22 mouse cellular contexts compared by ENCODE assay signal in the genomic region with DNA sequence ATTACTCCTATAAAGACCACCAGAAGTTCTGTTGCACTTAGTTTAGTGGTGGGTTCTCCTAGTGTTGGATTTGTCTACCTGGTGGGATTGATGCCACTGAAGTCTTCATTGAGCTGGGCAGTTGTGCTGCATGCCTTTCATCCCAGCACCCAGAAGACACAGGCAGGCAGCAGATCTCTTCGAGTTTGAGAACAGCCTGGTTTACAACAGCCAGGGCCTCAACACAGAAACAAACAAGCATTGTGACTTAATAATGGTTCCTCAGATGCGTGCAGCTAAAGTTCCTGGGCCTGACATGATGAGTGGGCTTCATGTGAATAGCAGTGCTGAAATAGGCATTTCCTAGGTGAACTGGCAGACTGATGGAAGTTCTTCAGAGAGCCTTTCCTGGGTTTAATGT.
"Had no signal": no experiment of that assay in that cellular context is flagged by ENCODE, and none has a peak within 500 bp of the region (broad histone marks: within the 10 kb centered on the region; RNA-seq: fewer than 3 reads in every experiment).

No protein-coding gene starts in this region.

- H3K4me3 ChIP-seq: gastrocnemius, adult 2 months; heart, embryonic 13.5 days; heart, embryonic 15.5 days; hindbrain, embryonic 13.5 days; hindbrain, embryonic 15.5 days; kidney, embryonic 15.5 days; left cerebral cortex, adult 2 months; limb, embryonic 10.5 days; limb, embryonic 12.5 days had no signal

- H3K27me3 ChIP-seq: heart, embryonic 13.5 days; heart, embryonic 15.5 days; hindbrain, embryonic 13.5 days; hindbrain, embryonic 15.5 days; kidney, embryonic 15.5 days; limb, embryonic 12.5 days had no signal

- H3K9ac ChIP-seq: heart, embryonic 13.5 days; heart, embryonic 15.5 days; hindbrain, embryonic 13.5 days; hindbrain, embryonic 15.5 days; kidney, embryonic 15.5 days; limb, embryonic 12.5 days had no signal

- DNase-seq: gastrocnemius, adult 2 months; gastrocnemius, postnatal 10 days; gastrocnemius, postnatal 25 days; heart, adult 18-20 months; heart, postnatal 14 days; heart, postnatal 36 days; kidney, adult 11 months; kidney, adult 2 months; kidney, adult 9 months; kidney, postnatal 14 days; kidney, postnatal 36 days; liver had no signal

- H3K27ac ChIP-seq: gastrocnemius, adult 2 months; heart, embryonic 13.5 days; heart, embryonic 15.5 days; hindbrain, embryonic 13.5 days; hindbrain, embryonic 15.5 days; hindbrain, postnatal 0 days; kidney, embryonic 15.5 days; kidney, postnatal 0 days; left cerebral cortex, adult 2 months; limb, embryonic 10.5 days; limb, embryonic 12.5 days had no signal

- H3K9me3 ChIP-seq: heart, embryonic 13.5 days; heart, embryonic 15.5 days; hindbrain, embryonic 13.5 days; hindbrain, embryonic 15.5 days; kidney, embryonic 15.5 days; limb, embryonic 10.5 days; limb, embryonic 12.5 days had no signal
